21 mouse cellular contexts compared by ENCODE assay signal in genomic region chr6:112205420-112205995, GRCm38 (mm10).
"Had no signal": no experiment of that assay in that cellular context is flagged by ENCODE, and none has a peak within 500 bp of the region (broad histone marks: within the 10 kb centered on the region; RNA-seq: fewer than 3 reads in every experiment).

No protein-coding gene starts in this region.

- H3K27ac ChIP-seq: kidney, postnatal 0 days; left cerebral cortex, adult 2 months; limb, embryonic 10.5 days; limb, embryonic 13.5 days; liver, embryonic 12.5 days; liver, embryonic 15.5 days; lung, embryonic 15.5 days; stomach, postnatal 0 days had no signal

- H3K27me3 ChIP-seq: liver, embryonic 12.5 days; liver, embryonic 15.5 days; lung, embryonic 15.5 days had no signal

- H3K36me3 ChIP-seq: limb, embryonic 10.5 days; limb, embryonic 13.5 days; liver, embryonic 12.5 days; liver, embryonic 15.5 days; lung, embryonic 15.5 days had no signal

- H3K4me1 ChIP-seq: liver, embryonic 12.5 days; liver, embryonic 15.5 days had no signal

- H3K4me3 ChIP-seq: left cerebral cortex, adult 2 months; limb, embryonic 10.5 days; limb, embryonic 13.5 days; liver, embryonic 12.5 days; liver, embryonic 15.5 days; lung, embryonic 15.5 days had no signal

- DNase-seq: kidney, adult 2 months; kidney, postnatal 25 days; layer of hippocampus, postnatal 36 days; liver; lung, adult 18-20 months; lung, postnatal 10 days; lung, postnatal 4 days; midbrain, embryonic 14.5 days; right cerebral cortex, adult 18-20 months; right cerebral cortex, postnatal 14 days; right cerebral cortex, postnatal 4 days; thymus, adult 18-20 months; thymus, postnatal 36 days had no signal
